Mouse (Mus musculus) forebrain, embryonic 14.5 days (tissue): ENCODE data around the gene Timm22. TPM values are rescaled to one million over a fixed set of nuclear protein-coding genes. Genes with fewer than 3 reads are reported as not detected.

Experiments
- ATAC-seq: fragments of 200-750 bp; cut with Nextera tagmentation; 2 replicates; pipeline ENCODE4 v1.8.0; 2017; ENCODE audit warnings: mild to moderate bottlenecking, moderate library complexity
- DNase-seq: peaks from one replicate; pipeline ENCODE4 v3.0.0-alpha.2; 2015; ENCODE audit warnings: low spot score
- H3K27ac ChIP-seq: fragments of 300-500 bp; sonication (generic); 2 replicates; pipeline ENCODE4 v1.5.1; 2014; ENCODE audit warnings: low read depth, mild to moderate bottlenecking, control low read depth, low read length, moderate library complexity
- H3K27me3 ChIP-seq: fragments of 300-500 bp; sonication (generic); replicated peaks from 2 replicates; pipeline ENCODE4 v1.6.1; 2014; ENCODE audit warnings: low read length, control low read depth, mixed read lengths; ENCODE audit not compliant: control insufficient read depth, insufficient read depth
- H3K36me3 ChIP-seq: fragments of 300-500 bp; sonication (generic); 2 replicates; pipeline ENCODE4 v1.6.1; 2014; ENCODE audit warnings: low read length, control low read depth; ENCODE audit not compliant: control insufficient read depth, insufficient read depth
- H3K4me1 ChIP-seq: fragments of 300-500 bp; sonication (generic); 2 replicates; pipeline ENCODE4 v1.6.1; 2014; ENCODE audit warnings: antibody characterized with exemption, low read length, control low read depth; ENCODE audit not compliant: control insufficient read depth, insufficient read depth
- H3K4me2 ChIP-seq: fragments of 300-500 bp; sonication (generic); 2 replicates; pipeline ENCODE4 v1.6.1; 2014; ENCODE audit warnings: mild to moderate bottlenecking, control low read depth, low read length
- H3K4me3 ChIP-seq: fragments of 300-500 bp; sonication (generic); 2 replicates; pipeline ENCODE4 v1.5.1; 2014; ENCODE audit warnings: low read depth, low read length, control low read depth
- H3K9ac ChIP-seq: fragments of 300-500 bp; sonication (generic); 2 replicates; pipeline ENCODE4 v1.6.1; 2014; ENCODE audit warnings: mild to moderate bottlenecking, low read length, control low read depth, moderate library complexity
- H3K9me3 ChIP-seq: fragments of 300-500 bp; sonication (generic); replicated peaks from 2 replicates; pipeline ENCODE4 v1.6.1; 2016; ENCODE audit warnings: low read length, control low read depth, mixed read lengths; ENCODE audit not compliant: control insufficient read depth
- WGBS: fragments of 180-500 bp; shearing (Covaris S2); extraction: QIAGEN DNeasy Blood & Tissue Kit; methylation state at CpG from one replicate; pipeline ENCODE4 v1.1.7; 2014; 5-methylcytosine and 5-hydroxymethylcytosine counted together
- polyA plus RNA-seq: library from polyadenylated mRNA; unstranded; fragments of >200 nt; fragmentation: Nextera tagmentation; extraction: Ambion mirVana; gene quantifications from 2 replicates; pipeline ENCODE4 v1.2.1, GENCODE M21; 2014

Gene Timm22
- polyA plus RNA-seq, 1 experiment from 2014 or later = 125 TPM

GRCm38 (mm10) chr11:76454492-76454891 is 47.7 kb downstream of the Timm22 start:
- no peak overlapping the region for H3K27ac ChIP-seq
- H3K9me3 ChIP-seq = no peaks in the 10 kb centered on the region
- no peak overlapping the region for H3K4me3 ChIP-seq
- WGBS = 53% methylated on average over 5 of the region's 5 CpGs
- H3K4me1 ChIP-seq = peaks cover 18% of the 10 kb centered on the region
- no peak overlapping the region for H3K4me2 ChIP-seq
- H3K36me3 ChIP-seq = peaks cover 84% of the 10 kb centered on the region
- H3K9ac ChIP-seq = no peak overlapping the region
- DNase-seq (peak; percentile 84), ATAC-seq (peak; percentile 35; the same call in 1 of the 2 replicates)
- H3K27me3 ChIP-seq = no peaks in the 10 kb centered on the region

DNA sequence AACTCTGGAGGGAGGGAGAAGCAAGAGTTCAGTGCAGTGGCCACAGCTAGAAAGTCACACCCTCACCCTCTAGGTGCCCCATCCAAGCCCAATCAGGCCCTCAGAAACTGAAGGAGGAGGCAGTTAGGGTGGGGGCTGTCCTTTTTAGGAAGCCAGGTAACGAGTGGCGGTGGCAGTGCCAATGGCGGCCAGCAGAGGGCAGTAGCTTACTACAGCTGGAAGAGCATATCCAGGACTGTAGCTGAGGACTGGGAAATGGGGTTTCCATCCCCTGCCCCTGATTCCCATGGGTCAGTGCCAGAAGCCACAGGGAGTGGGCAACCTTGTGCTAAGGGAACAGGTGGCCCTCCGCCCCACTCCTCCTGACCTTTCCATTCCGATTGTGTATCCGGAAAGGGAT is 49.5 kb downstream of the Timm22 start:
- peak overlapping the region; percentile 9; the same call in 1 of the 2 replicates for H3K27ac ChIP-seq

DNA sequence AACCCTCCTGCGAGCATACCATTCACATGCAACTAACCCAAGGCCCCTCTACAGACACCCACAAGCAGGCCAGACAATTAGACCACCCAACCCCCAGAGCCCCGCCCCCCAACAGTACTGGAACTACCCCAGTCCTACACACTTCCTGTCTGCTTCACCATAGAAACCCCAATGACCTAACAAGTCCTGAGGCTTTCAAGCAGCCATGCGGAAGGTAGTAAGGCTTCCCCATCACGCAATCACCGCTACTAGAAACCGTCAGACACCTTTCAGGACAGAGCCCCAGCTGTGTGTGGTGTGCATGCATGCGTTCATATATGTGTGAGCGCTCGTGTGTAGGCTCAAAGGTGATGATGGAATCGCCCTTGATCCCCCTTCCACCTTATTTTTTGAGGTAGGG is 50.1 kb downstream of the Timm22 start:
- H3K9ac ChIP-seq = no peak overlapping the region
- H3K4me1 ChIP-seq = no peaks in the 10 kb centered on the region
- peaks cover 85% of the 10 kb centered on the region for H3K36me3 ChIP-seq
- ATAC-seq (peak; percentile 49; the same call in 1 of the 2 replicates), DNase-seq (no peak)
- H3K27me3 ChIP-seq = no peaks in the 10 kb centered on the region
- no peaks in the 10 kb centered on the region for H3K9me3 ChIP-seq
- H3K27ac ChIP-seq = peak overlapping the region; percentile 9; the same call in 1 of the 2 replicates
- H3K4me2 ChIP-seq = no peak overlapping the region
- H3K4me3 ChIP-seq = no peak overlapping the region
- 75% methylated on average over 10 of the region's 10 CpGs for WGBS

More for the DNA sequence above, 49.5 kb downstream of the Timm22 start:
- H3K27me3 ChIP-seq = no peaks in the 10 kb centered on the region
- peak; percentile 87 for DNase-seq
- no peak overlapping the region for H3K4me2 ChIP-seq
- ATAC-seq = peak; percentile 77
- no peak overlapping the region for H3K9ac ChIP-seq
- 14% methylated on average over 6 of the region's 6 CpGs for WGBS
- H3K9me3 ChIP-seq = no peaks in the 10 kb centered on the region
- peaks cover 2% of the 10 kb centered on the region; the same call in 1 of the 2 replicates for H3K4me1 ChIP-seq
- H3K36me3 ChIP-seq = peaks cover 85% of the 10 kb centered on the region
- H3K4me3 ChIP-seq = no peak overlapping the region

DNA sequence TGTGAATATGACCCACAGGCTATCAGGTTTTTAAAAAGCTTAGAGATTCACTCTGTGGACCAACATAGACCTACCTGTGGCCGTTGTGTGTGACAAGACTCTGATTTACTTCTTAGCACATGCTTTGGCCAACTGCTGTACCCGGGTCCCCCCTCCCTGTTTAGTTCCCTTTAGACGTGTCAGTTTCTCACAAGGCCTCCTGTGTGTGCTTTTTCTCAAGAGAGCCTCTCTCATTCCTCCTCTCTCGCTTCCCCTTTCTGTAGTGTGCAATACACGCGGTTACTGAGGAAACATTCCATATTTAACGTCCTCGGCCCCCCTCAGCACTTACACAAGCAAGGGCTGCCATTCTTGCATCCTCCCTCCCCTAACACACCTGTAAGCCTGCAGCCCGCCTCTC is 52.0 kb downstream of the Timm22 start:
- ATAC-seq = no peak
- Histone ChIP-seq H3K27ac (no peak overlapping the region), H3K4me1 (no peaks in the 10 kb centered on the region), H3K4me2 (no peak overlapping the region), H3K9ac (no peak overlapping the region), H3K4me3 (no peak overlapping the region), H3K36me3 (peaks cover 87% of the 10 kb centered on the region), H3K27me3 (no peaks in the 10 kb centered on the region), H3K9me3 (no peaks in the 10 kb centered on the region)
- WGBS = 82% methylated on average over 9 of the region's 9 CpGs
- no peak for DNase-seq

- no peaks in the 10 kb centered on the region for H3K4me1 ChIP-seq
- no peak overlapping the region for H3K9ac ChIP-seq
- no peak overlapping the region for H3K4me2 ChIP-seq
- ATAC-seq = no peak
- no peak overlapping the region for H3K27ac ChIP-seq
- no peaks in the 10 kb centered on the region for H3K9me3 ChIP-seq
- no peaks in the 10 kb centered on the region for H3K27me3 ChIP-seq
- 79% methylated on average over 3 of the region's 3 CpGs for WGBS
- no peak for DNase-seq
- H3K36me3 ChIP-seq = peaks cover 83% of the 10 kb centered on the region
- no peak overlapping the region for H3K4me3 ChIP-seq
These were observed 52.7 kb downstream of the Timm22 start for GRCm38 (mm10) chr11:76459489-76459888.

GRCm38 (mm10) chr11:76461201-76461600 is 54.4 kb downstream of the Timm22 start:
- Histone ChIP-seq H3K27ac (no peak overlapping the region), H3K36me3 (peaks cover 70% of the 10 kb centered on the region), H3K4me2 (no peak overlapping the region), H3K4me1 (peaks cover 3% of the 10 kb centered on the region), H3K9ac (no peak overlapping the region), H3K9me3 (no peaks in the 10 kb centered on the region), H3K4me3 (no peak overlapping the region), H3K27me3 (no peaks in the 10 kb centered on the region)
- ATAC-seq (no peak), DNase-seq (no peak)
- WGBS = 75% methylated on average over 6 of the region's 6 CpGs

GRCm38 (mm10) chr11:76461696-76462095 is 54.9 kb downstream of the Timm22 start:
- Histone ChIP-seq H3K36me3 (peaks cover 67% of the 10 kb centered on the region), H3K9me3 (no peaks in the 10 kb centered on the region), H3K9ac (no peak overlapping the region), H3K27ac (no peak overlapping the region), H3K4me1 (peaks cover 3% of the 10 kb centered on the region), H3K4me2 (no peak overlapping the region), H3K4me3 (no peak overlapping the region), H3K27me3 (no peaks in the 10 kb centered on the region)
- ATAC-seq (no peak), DNase-seq (no peak)
- 92% methylated on average over 5 of the region's 5 CpGs for WGBS

GRCm38 (mm10) chr11:76465879-76466278 is 59.1 kb downstream of the Timm22 start:
- peak overlapping the region; percentile 59; the same call in 1 of the 2 replicates for H3K4me2 ChIP-seq
- peaks cover 36% of the 10 kb centered on the region for H3K36me3 ChIP-seq
- ATAC-seq = no peak
- no peaks in the 10 kb centered on the region for H3K27me3 ChIP-seq
- no peaks in the 10 kb centered on the region for H3K9me3 ChIP-seq
- H3K4me1 ChIP-seq = peaks cover 38% of the 10 kb centered on the region
- H3K27ac ChIP-seq = no peak overlapping the region
- no peak overlapping the region for H3K4me3 ChIP-seq
- 93% methylated on average over 4 of the region's 4 CpGs for WGBS
- no peak overlapping the region for H3K9ac ChIP-seq
- DNase-seq = no peak
